Mouse (Mus musculus) erythroblast, embryonic 14.5 days (primary cell): ENCODE data around the gene Shmt2. TPM values are rescaled to one million over a fixed set of nuclear protein-coding genes. Genes with fewer than 3 reads are reported as not detected.

Source experiments
- H3K27me3 ChIP-seq: 2 replicates; pipeline ENCODE4 v1.6.1; 2012; ENCODE audit warnings: inconsistent platforms; ENCODE audit not compliant: control insufficient read depth
- H3K36me3 ChIP-seq: 2 replicates; pipeline ENCODE4 v1.6.1; 2012; ENCODE audit warnings: mild to moderate bottlenecking, inconsistent platforms; ENCODE audit not compliant: control insufficient read depth
- H3K4me1 ChIP-seq: 2 replicates; pipeline ENCODE4 v1.6.1; 2012; ENCODE audit warnings: inconsistent platforms; ENCODE audit not compliant: control insufficient read depth
- H3K4me3 ChIP-seq: replicated peaks from 2 replicates; pipeline ENCODE3; 2012; ENCODE audit warnings: moderate library complexity, mild to moderate bottlenecking, inconsistent platforms
- H3K9me3 ChIP-seq: 2 replicates; pipeline ENCODE4 v1.6.1; 2012; ENCODE audit warnings: low read length, inconsistent platforms, mixed read lengths; ENCODE audit not compliant: control insufficient read depth
- GATA1 ChIP-seq: IDR thresholded peaks from 2 replicates; pipeline ENCODE4 v1.6.1; 2012; ENCODE audit warnings: low read length, inconsistent platforms, mixed read lengths
- TAL1 ChIP-seq: IDR thresholded peaks from 3 replicates; pipeline ENCODE4 v1.6.1; 2012; ENCODE audit warnings: low read length, inconsistent platforms, mixed read lengths
- polyA plus RNA-seq: library from polyadenylated mRNA; stranded (reverse); fragments of >175 nt; gene quantifications from 2 replicates; pipeline ENCODE4 v1.2.3, GENCODE M21; 2012

Shmt2 gene
- polyA plus RNA-seq, 1 experiment = 27.8 TPM

- Histone ChIP-seq H3K27me3 (peaks cover 70% of the 10 kb centered on the region), H3K36me3 (peaks cover 17% of the 10 kb centered on the region), H3K4me1 (peaks cover 35% of the 10 kb centered on the region), H3K4me3 (no peak overlapping the region), H3K9me3 (peaks cover 9% of the 10 kb centered on the region; the same call in 1 of the 2 replicates)
- TF ChIP-seq GATA1 = no peak
- TF ChIP-seq TAL1 = no peak
Measured at GRCm38 (mm10) chr10:127524646-127525255, 2.5 kb upstream of the Shmt2 start.

GRCm38 (mm10) chr10:127521611-127522080 lies 598 bp downstream of the Shmt2 start:
- Histone ChIP-seq H3K4me3 (peak overlapping the region; percentile 82), H3K27me3 (peaks cover 42% of the 10 kb centered on the region), H3K9me3 (peaks cover 9% of the 10 kb centered on the region; the same call in 1 of the 2 replicates), H3K4me1 (peaks cover 58% of the 10 kb centered on the region), H3K36me3 (peaks cover 48% of the 10 kb centered on the region)
- TF ChIP-seq GATA1 (no peak), TAL1 (no peak)

GRCm38 (mm10) chr10:127520714-127521357 lies 1.4 kb downstream of the Shmt2 start:
- peak overlapping the region; percentile 82 for H3K4me3 ChIP-seq
- peaks cover 49% of the 10 kb centered on the region for H3K36me3 ChIP-seq
- peaks cover 42% of the 10 kb centered on the region for H3K27me3 ChIP-seq
- TF ChIP-seq TAL1 (no peak), GATA1 (no peak)
- H3K4me1 ChIP-seq = peaks cover 62% of the 10 kb centered on the region
- H3K9me3 ChIP-seq = peaks cover 6% of the 10 kb centered on the region; the same call in 1 of the 2 replicates

GRCm38 (mm10) chr10:127519903-127520713 lies 2.1 kb downstream of the Shmt2 start:
- Histone ChIP-seq H3K4me3 (peak overlapping the region; percentile 82), H3K4me1 (peaks cover 70% of the 10 kb centered on the region), H3K27me3 (peaks cover 42% of the 10 kb centered on the region), H3K9me3 (peaks cover 6% of the 10 kb centered on the region; the same call in 1 of the 2 replicates), H3K36me3 (peaks cover 49% of the 10 kb centered on the region)
- TF ChIP-seq GATA1 (no peak), TAL1 (no peak)

- no peak overlapping the region for H3K4me3 ChIP-seq
- peaks cover 49% of the 10 kb centered on the region for H3K36me3 ChIP-seq
- peaks cover 42% of the 10 kb centered on the region for H3K27me3 ChIP-seq
- peaks cover 79% of the 10 kb centered on the region for H3K4me1 ChIP-seq
- peaks cover 4% of the 10 kb centered on the region; the same call in 1 of the 2 replicates for H3K9me3 ChIP-seq
- no peak for TF ChIP-seq TAL1
- TF ChIP-seq GATA1 = no peak
Measured at GRCm38 (mm10) chr10:127519041-127519701, 3.1 kb downstream of the Shmt2 start.

GRCm38 (mm10) chr10:127517941-127518340 lies 4.3 kb downstream of the Shmt2 start:
- Histone ChIP-seq H3K4me1 (peaks cover 91% of the 10 kb centered on the region), H3K27me3 (peaks cover 44% of the 10 kb centered on the region), H3K4me3 (no peak overlapping the region), H3K9me3 (peaks cover 4% of the 10 kb centered on the region; the same call in 1 of the 2 replicates), H3K36me3 (peaks cover 49% of the 10 kb centered on the region)
- TF ChIP-seq GATA1 (no peak), TAL1 (no peak)

- H3K27me3 ChIP-seq = peaks cover 52% of the 10 kb centered on the region
- peaks cover 93% of the 10 kb centered on the region for H3K4me1 ChIP-seq
- H3K36me3 ChIP-seq = peaks cover 49% of the 10 kb centered on the region
- peaks cover 8% of the 10 kb centered on the region; the same call in 1 of the 2 replicates for H3K9me3 ChIP-seq
- H3K4me3 ChIP-seq = peak overlapping the region; percentile 31
- TF ChIP-seq GATA1 (no peak), TAL1 (no peak)
Measured at GRCm38 (mm10) chr10:127516576-127517260, 5.5 kb downstream of the Shmt2 start.

- Histone ChIP-seq H3K4me3 (no peak overlapping the region), H3K36me3 (peaks cover 45% of the 10 kb centered on the region), H3K4me1 (peaks cover 89% of the 10 kb centered on the region), H3K9me3 (peaks cover 12% of the 10 kb centered on the region; the same call in 1 of the 2 replicates), H3K27me3 (peaks cover 59% of the 10 kb centered on the region)
- TF ChIP-seq GATA1 (no peak), TAL1 (no peak)
Measured at GRCm38 (mm10) chr10:127515983-127516459, 6.2 kb downstream of the Shmt2 start.
